Mouse (Mus musculus) granulocyte monocyte progenitor cell, adult 5-6 weeks (primary cell): ENCODE measurements at regions not wholly inside any gene's neighbourhood (a gene's known extent, or its start where the extent isn't known, plus 50 kb on each side); places are given as distances from the start of the nearest gene placed in this dataset.

Source experiments
- ATAC-seq: replicated peaks from 2 replicates; pipeline ENCODE4 v1.8.0; 2016; ENCODE audit warnings: mild to moderate bottlenecking, moderate TSS enrichment, inconsistent platforms; ENCODE audit not compliant: poor library complexity, severe bottlenecking

DNA sequence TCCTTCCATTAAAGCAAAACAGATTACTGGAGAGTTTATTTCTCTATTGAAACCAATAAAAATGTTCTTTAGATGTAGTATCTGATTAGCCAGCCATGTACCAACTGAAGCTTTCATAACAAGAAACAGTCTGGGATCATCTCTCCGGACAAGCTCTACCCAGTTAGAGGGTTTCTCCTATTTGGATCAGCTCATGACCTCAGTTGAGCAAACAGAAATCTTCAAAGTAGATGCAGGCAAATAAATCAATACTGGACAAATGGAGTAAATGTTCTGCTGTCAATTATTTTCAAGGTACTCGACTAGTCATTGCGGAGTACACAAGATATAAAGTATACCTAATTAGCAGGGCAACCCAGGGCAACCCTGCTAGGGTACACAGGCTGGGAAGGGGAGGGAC is 67.4 kb downstream of the Avpr1a start:
- ATAC-seq: no peak

DNA sequence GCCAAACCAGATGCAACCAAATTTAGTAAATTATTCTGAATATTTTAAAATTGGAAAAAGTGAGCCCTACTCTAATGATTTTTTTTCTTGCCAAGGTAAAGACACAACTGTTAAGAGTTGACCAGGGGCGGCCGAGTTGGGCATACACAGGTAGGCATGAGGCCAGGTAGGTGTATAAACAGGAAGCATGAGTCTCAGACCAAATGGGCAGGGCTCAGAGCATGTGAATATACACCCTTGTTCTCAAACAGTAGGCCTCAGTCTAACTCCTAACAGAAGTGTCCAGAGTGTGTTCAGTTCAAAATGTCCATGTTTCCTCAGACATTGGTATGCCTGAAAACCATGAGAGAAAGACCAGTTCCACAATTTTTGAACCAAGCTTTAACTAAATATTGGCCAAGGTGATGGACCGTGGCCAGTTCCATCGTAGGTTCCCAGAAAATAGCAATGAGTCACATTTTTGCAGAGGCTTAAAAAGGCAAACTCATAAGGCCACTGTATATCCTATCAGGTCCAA is 71.0 kb downstream of the Avpr1a start:
- no peak for ATAC-seq

DNA sequence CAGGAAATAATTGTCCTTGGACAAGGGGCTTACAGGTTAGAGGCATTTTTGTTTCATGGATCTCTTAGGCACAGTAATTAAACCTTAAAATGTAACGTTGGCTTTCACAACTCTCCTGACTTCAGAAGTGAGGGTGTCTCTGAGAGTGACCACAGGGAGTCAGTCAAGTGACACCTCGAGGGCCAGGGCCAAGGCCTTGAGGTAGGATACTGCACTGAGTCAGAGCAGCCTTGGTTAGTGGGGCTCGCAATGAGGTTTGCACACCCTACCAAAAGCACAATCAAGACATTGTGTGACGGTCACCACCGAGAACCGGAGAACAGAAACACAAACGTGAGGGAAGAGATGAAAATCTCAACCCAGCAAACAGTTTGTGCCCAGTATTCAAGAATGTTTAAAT is 71.7 kb downstream of the Avpr1a start:
- no peak for ATAC-seq

DNA sequence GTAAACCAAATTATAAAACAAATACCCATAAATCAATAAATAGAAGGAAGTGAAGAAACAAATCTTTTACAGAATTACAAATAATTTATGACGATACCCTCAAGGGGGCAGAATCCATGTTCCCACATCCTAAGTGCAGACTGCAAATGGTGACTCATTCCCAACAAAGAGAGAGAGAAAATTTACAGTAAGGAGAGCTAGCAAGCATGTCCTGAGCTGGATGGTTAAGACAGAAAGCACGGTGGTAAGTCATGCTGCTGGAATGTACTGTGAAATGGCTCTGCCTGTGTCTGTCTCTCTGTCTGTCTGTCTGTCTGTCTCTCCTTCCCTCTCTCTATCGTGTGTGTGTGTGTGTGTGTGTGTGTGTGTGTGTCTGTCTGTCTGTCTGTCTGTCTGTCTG is 74.3 kb downstream of the Avpr1a start:
- ATAC-seq: no peak

DNA sequence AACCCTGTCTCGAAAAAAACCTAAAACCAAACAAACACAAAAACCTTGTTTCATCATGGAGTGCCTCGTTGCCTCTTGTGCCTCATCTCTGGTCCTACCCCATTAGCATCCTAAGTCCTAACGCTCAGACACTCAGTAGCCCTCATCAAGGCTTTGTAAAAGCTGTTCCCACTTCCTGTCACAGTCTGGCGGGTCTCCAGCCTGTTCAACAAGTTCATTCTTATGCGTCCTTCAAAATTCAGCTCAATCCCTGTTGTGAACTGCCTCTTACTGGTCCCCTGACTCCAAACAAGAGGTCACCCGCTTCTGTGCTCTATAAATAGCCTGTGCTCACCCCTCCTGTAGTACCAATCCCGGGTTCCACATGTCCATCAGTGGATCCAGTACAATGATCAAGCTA is 77.1 kb downstream of the Avpr1a start:
- ATAC-seq: no peak

DNA sequence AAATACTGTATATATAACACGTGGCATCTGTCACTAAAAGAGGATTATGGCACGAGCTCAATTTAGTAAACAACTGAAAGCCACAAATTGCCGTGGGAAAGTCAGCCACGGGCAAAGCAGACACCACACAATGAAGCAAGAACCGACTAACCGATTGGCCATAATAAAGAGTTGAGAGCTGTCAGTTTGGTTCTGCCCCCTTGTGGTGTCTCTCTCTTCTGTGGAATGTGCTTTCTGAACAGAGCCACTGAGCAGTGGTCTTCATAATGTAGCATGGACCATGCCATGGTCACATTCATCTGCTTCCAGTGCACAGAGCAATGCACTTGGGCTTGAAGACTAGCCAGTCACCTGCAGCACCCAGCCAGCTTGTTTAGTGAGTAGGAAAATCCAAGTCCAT is 77.5 kb downstream of the Avpr1a start:
- peak; percentile 33 for ATAC-seq

DNA sequence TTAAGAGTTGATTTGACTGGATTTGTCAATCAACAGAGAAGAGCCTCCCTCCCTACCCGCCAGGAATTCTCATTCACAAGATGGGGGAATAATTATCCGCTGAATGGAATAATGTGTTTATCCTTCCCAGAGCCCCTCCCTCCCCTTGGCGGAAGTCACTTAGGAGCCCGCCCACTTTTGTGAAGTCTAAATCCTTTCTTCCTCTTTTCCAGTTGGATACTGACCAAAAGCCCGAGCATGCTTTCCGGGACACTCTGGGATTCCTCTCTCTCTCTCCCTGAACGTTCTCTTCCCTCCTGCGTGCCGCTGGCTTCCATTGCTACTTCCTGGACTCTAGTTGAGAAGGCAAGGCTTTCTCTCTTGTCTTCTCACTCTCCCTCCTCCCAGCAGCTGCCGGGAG is 79.9 kb downstream of the Avpr1a start:
- no peak for ATAC-seq

DNA sequence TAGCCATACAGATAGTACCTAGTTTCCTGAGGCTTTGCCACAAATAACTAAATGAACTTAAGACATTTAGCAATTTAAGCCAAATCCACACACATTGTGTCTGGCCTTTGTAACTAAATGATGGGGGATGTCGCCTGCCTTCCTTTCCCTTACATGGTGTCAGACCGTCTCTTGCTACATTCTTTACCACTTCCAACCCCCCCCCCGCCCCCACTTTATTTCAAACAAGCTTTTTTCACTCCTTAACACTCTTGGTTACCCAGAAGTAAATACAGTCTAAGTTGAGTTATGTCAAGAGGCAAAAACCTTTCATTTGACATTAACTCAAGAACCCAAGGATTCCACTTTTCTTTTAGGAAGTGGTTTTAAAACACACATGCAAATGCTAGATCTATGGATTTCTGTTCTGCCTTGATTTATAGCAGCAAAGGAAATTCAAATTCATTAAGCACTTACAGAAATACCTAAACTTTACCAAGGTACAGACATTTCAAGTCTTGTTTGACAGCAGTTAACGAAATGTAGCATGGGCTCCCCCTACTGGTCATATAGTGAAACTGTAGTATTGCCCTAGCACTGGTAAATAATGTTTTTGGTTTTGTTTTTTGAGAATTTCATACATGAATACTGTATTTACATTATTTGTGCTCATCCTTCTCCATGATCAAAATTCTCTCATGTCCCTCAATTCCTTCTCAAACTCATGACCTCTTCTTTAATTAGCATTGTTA is 80.8 kb downstream of the Avpr1a start:
- peak; percentile 76 for ATAC-seq

DNA sequence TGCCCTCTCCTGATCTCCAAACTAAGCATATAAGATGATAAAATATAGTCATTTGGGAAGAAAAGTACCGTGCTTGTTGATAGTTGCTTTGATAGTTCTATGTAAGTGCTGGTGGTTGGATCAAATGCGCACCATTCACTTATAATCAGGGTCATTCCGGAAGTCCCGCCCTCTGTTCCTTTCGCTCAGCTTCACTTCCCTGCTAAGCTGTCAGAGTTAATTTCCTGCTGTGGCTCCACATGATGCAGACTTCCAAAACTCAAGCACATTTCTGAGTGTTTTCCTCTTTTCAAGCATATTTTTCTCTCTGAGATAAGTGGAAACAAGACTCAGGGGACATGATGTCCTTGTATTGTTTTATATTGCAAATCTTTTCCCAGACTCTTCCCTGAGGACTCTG is 86.4 kb downstream of the Avpr1a start:
- ATAC-seq: peak; percentile 57

DNA sequence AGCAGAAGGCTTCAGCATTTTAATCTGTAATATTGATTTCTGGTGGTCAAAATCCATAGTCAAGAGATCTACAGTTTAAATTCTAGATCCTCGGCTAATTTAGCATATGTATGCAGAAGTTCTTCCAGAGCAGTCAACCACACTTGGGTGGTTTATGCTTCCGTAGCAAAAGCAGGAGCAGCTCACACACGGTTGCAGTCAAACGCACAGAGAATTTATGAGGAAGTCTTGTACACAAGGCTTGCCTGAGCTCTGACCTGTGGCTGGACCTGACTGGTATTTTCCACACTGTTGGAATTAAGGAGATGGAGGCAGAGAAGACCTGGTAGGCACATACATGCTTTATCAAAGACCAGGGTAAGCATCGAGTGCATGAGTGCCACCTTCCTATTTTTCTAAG is 86.8 kb downstream of the Avpr1a start:
- peak; percentile 81 for ATAC-seq

DNA sequence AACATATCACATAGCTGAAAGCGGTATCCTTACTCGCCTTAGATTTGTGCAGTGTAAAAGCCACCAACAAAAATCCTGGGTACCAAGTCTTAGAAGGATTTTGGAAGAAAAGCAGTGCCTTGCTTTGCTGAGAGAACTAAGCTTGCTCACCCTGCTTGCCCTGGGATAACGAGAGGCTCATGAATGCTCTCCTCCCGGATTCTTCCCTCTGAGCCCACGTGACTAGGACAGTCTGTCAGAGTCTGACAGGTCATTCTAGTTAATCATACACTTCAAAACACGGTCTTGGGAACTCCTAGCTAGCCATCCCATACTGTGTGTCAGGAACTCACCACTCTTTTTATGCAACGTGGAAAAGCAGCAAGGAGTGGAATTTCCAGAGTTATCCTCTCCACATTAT is 91.4 kb downstream of the Avpr1a start:
- ATAC-seq: no peak

DNA sequence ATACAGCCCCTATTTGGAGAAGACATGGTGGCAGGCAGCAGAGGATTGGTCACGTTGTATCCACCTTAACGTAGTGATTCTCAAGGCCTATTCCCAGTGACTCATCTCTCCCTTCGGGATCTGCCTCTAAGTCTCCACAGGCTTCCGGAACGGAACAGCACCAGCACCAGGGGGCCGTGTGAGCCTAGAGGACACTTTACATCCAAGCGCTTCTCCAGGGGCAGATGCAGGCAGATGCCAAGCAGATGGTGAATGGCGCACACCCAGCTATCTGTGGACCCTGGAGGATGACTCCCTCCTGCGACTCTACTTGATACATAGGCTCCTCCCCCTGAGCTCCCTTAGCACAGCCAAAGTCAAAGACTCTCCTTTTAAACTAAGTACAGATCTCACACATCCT is 94.3 kb downstream of the Avpr1a start:
- no peak for ATAC-seq

DNA sequence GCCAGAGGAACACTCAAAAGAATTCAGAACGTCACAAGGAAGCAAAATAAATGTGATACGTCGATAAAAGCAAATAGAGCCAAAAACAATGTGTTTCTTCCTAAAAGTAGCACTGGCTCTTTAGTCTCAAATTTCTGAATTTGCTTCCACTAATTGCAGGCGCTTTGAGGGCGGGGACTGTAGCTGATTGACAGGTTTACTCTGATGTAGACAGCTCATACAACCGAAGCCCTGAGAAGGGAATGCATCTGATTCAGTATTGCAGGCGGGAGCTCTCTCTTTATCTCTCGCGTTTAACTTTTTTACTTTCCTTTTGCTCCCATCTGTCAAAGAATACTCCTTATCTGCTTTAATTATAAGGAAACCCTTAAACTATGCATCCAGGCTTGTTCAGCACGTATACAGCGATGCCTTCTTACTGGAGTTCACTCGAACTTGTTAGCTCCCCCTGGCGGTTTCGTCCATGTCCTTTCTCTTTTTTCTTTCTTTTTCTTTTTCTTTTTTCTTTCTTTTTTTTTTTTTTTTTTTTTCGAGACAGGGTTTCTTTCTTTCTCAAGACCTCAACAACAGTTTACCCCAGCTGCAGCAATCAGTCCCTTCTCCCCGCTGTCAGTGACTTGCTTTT is 95.9 kb downstream of the Avpr1a start:
- peak; percentile 75 for ATAC-seq

DNA sequence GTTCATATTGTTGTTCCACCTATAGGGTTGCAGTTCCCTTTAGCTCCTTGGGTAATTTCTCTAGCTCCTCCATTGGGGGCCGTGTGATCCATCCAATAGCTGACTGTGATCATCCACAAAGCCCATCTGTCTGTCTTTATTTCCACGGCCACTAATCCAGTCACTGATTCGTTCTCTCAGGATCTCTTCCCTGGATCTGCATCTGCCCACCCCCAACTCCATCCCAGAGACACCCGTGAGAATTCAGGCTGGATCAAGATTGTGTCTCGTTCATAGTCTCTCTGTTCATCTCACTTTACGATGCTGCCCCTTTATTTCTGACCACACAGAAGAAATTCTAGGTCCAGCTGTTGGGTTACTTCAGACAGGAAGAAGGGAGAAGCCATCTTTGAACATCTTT is 96.7 kb downstream of the Avpr1a start:
- ATAC-seq: no peak

DNA sequence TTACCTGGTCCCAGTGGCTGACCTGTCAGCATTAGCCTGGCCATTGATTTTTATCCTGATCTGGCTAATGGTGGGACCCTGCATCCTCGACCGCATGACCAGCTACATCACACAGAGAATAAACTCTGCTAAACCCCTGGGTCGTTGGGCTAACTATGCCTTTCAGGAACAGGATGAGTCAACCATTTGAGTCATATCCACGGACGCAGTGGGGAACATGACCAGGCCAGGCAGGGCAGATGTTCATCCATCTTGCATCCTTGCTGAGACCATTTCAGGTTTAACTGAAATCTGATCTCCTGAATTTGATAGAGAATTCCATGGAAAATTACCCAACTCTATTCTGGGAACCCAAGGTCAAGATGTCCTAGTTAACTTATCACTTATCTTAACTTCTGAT is 103.3 kb downstream of the Avpr1a start:
- ATAC-seq: no peak

DNA sequence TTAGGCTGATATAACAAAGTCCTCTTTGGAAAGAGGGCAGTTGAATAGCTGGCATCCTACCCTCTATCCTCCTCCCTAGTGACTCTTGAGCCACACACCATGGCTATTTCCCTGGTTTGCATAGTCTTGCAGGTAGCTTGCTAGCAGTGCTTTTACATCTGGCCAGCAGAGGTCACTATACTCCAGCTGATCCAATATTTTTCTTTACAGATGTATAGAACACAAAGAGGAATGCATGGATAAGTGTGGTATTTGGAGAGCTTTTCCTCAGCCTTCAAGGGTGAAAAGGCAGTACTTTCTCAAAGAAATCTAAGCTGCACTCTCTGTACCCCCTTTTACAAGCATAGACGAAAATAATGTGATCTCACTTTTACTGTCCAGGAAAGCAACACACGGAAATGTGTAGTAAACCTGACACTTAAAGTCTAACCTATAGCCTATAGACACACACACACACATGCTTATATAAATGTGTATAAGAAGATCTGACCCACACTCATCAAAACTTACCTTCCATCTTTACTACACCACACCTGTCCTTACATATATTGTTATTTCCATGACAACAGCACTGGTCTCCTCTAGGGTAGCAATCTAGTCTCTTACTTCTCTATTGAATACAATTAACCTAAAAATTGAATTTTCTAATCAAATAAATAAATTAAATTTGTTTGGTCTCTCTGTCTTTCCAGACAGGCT is 105.0 kb downstream of the Avpr1a start:
- ATAC-seq: peak; percentile 88

DNA sequence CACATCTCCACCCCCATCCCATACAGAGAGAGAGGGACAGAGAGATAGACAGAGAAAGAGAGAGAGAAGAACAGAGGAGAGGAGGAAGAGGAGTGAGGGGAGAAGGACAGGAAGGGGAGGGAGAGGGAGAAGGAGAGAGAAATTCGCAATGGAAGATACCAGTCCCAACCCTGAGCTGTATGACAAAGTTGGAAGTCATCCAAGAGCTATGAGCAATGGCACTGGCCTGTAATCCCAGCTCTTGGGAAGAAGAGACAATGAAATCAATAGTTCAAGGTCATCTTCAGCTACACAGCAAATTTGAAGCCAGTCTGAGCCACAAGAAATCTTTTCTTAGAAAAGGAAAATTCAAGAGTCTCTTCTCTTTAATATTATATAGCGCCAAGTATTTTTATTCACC is 105.6 kb downstream of the Avpr1a start:
- ATAC-seq: no peak

DNA sequence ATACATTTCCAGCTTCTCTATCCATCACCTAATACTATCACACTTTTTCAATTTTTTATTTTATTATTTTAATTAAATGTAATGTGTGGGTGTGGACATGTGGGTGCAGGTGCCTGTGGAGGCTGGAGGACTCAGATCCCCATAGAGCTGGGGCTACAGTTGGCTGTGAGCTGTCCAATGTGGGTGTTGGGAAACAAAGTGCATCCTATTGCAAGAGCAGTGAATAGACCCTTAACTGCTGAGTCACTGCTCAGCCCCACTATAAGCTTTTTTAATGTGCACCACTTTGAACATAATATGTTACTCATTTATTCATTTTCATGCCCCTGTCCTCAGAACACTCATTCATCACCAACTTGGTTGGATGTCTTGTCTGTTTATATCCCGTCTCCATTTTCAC is 110.4 kb downstream of the Avpr1a start:
- ATAC-seq: peak; percentile 76

DNA sequence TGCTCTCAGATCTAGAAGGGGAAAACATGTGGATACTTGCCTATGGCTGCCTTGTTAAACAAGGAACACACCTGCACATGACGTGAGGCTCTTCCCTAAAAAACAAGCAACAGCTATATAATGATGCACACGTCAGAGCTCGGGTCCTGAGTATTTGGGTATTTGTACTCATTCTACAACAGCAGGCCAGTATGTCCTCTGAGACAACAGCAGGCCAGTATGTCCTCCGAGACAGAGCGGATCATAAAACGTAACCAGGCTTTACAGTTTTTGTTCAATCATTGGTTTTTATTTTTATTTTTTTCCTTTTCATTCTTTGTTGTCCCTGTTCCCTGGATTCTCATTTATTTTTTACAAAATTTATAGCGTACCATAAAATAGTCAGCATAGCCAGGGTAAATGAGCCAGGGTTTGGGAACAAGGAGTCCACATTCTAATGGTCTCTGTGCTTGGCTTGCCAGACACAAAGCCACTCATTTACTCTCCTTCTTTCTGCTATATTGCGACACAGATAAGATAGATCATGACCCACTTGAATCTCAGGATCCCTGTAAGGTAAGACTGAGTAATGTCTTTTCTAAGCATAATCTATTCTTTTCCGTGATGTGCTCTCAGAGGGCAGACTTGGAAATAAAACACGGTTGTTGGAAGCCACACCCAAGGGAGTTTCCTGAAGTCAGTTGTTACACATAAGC is 111.8 kb downstream of the Avpr1a start:
- no peak for ATAC-seq

DNA sequence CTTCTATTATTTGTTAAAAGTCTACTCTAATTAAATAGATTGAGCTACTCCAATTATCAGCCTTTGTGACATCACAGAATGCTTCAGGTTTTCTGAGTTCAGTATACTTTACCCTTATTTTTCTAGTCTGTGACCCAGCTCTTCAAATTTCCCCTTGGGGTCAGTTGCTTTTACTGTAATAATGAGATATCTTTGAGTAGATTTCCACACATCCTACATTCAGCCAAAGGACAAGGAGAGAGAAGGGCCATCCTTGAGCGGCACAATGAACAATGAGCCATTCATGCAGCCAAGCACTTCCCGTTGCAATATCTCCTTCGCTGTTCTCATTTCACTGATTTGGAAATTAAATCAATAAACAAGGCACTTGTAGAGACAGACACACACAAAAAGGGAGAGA is 113.6 kb downstream of the Avpr1a start:
- 0 out of 2 replicates have a peak, but pooled peaks have one; percentile 13 for ATAC-seq

DNA sequence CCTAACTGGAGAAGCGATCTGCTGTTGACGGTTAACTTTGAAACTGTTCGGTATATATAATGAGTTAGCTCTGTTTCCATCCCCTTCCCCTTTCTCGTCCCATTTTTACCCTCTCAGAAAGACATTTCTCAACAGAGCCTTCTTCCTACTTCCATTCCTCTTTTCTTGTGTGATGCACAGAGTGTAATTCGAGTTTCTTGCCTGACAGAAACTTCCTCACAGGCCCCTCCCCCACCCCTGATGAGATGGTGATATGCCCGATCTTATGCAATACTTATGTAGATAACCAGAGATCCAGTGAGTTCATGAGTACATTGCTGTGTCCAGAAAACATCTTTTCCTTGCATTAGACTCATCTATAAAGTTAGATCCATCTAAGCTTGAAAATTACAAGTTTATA is 114.2 kb downstream of the Avpr1a start:
- peak; percentile 84 for ATAC-seq
